Mouse (Mus musculus) C2C12 (cell line): ENCODE data around the gene Olfr1049.

Experiments
- CTCF ChIP-seq: IDR thresholded peaks from one replicate; pipeline ENCODE4 v1.5.1; 2011; ENCODE audit not compliant: control insufficient read depth, insufficient read depth, insufficient read length
- MAX ChIP-seq: IDR thresholded peaks from one replicate; pipeline ENCODE4 v1.6.1; 2011; ENCODE audit warnings: mild to moderate bottlenecking, control low read depth

DNA sequence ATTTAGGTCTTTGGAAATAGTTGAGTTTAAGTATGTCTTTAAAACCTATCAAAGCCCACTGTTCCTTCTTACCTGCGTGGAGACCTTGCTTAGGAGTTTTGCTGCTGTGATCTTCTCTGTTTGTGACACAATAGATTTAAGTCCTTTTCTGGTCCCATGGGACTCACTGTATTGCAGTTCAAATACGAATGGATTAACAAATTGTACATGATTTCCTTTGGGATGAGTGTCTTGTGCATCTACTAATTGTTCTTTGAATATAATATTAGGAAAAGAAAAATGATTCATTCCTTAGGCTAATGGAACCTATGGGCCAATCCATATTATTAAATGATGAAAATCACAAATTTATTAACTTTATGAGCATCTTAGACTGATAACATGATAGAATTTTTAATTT, 38.9 kb downstream of the Olfr1049 start, which contains the start of gene Olfr1046:
- TF ChIP-seq MAX (no peak), CTCF (no peak)
